Mouse (Mus musculus): Measurements from ENCODE around the gene Pip5k1b.
A peak's percentile ranks its signal among the peaks of the same experiment; 100 is the strongest.
"Not testable (repeated sequence)": the region's sequence is repeated elsewhere in the genome, so short reads cannot be mapped to it uniquely, and the experiment has no call there.

The Pip5k1b gene

DNA sequence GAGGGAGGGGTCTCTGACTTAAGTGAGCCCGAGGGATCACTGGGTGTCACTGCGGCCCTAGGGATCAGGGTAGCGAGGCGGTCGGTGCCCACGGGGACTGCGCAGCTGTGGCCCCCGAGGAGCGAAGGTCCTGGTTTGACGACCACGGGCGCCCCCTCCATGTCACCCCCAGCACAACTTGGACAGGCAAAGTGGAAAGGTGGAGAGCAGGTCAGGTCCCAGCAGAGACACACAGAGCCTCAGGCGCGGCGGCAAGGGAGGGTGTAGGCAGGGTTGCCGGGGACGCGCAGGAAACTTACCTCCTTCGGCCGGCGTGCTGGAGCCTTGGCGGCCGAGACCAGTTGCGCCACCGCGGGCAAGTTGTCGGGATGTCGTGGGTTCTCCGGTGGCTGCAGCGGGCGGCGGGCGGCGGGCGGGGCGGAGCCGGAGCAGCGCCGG, at the start of gene Pip5k1b:
Gene Pip5k1b (minus strand): TSS at position 407 of the 438 bp plus-strand sequence.
- DNase-seq (ENCODE audit: low spot score), result peak; percentile 34

DNA sequence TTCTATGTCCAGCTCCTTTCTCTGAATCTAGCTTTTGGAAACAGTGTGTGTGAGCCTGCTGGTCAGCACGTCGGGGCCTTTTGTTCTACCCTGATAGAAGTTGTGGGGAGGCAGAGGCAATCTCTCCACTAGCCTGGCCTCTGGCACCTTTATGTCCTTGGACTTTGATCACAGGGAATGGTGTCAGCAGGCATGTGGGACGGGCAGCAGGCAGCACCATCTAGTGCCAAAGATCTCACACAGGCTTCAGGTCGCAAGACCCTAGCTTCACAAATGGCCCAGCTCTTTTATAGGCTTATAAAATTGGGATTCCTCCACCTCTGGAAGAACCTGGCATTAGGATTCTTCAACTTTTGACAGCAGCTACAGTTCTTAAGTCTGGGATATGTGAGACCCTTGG, 48.4 kb upstream of the Pip5k1b start:
- no peak for DNase-seq (ENCODE audit: low spot score)

DNA sequence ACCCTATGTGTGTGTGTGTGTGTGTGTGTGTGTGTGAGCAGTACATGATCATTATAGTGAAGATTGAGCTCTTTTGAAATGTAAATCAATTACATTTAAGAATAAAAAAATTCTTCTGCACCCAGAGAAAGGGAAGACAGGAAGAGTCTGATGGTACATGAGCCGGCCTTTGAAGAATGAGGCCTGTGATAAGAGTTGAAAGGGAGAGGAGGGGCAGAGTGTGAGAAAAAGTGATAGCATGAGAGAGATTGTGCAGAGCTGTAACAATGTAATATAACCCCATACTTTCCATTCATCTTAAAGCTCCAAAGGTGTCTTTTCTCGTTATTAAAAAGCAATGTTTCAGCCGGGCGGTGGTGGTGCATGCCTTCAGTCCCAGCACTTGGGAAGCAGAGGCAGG, 47.8 kb upstream of the Pip5k1b start:
- no peak for DNase-seq (ENCODE audit: low spot score)

DNA sequence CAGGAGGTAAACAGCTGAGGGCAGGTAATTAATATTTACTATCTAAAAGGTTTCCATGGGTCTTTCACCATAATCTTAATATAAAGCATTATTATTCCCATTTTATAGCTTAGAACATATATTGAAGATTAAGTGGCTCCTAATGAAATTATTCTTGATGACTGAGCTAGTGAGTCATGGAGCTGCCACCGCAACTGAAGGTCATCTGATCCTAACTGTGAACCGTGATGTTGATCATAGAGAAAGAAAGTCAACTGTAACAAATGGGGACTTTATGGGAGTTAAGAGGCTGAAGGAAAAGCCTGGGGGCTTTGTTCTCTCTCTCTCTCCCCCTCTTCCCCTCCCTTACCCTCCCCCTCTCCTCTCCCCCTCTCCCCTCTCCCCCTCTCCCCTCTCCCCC, 31.1 kb upstream of the Pip5k1b start:
- no peak for DNase-seq (ENCODE audit: low spot score)

DNA sequence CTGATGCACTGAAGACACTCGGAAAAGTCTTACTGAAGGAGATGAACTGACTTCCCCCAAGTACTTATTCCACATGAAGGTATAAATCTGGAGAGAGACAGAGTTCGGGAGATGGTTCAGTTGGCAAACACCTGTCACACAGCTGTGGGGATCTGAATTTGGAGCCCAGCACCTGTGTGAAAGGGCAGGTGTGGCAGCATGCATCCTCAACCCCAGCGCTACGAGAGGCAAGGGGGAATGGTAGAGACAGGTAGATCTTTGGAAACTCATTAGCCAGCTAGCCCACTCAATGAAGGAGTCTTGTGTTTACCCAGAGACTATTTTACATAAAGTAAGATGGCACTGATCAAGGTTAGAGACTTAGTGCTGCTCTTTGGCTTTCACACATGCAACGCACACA, 29.5 kb upstream of the Pip5k1b start:
- no peak for DNase-seq (ENCODE audit: low spot score)

DNA sequence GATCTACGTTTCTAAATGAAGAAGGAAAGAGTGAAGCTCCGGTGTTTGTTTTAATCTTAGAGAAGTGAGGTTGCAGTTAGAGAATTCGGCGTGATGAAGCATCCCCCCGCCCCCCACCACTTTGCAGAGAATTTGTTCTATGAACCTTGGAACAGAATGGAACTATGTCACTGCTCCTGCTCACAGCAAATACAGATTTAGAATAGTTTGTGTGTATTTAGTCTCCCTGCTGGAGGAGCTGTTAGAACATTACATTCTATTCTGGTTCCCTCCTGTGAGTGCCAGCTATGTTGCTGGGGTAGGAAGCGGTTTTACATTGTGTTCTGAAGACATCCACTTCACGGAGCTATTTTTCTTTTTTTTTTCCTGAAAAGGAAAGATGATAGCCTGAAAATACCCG, 28.3 kb upstream of the Pip5k1b start:
- DNase-seq (ENCODE audit: low spot score), result no peak

DNA sequence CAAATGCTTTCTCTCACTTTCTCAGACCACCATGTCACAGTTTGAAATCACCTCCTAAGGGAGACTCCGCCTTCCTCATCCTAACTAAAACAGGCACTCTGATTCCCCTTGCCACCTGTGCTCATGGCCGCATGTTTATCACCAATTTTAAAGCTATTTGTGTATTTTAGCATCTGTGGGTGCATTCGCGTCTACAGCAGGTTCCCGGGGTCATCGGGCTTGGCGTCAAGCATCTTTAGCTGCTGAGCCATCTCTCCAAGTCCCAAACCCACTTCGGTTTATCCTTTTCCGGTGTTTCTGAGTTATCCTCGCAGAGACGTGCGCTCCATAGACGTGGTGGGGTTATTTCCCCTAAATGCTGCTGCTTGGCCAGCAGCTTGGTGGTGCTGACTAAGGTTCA, 20.5 kb upstream of the Pip5k1b start:
- DNase-seq (ENCODE audit: low spot score), result no peak

DNA sequence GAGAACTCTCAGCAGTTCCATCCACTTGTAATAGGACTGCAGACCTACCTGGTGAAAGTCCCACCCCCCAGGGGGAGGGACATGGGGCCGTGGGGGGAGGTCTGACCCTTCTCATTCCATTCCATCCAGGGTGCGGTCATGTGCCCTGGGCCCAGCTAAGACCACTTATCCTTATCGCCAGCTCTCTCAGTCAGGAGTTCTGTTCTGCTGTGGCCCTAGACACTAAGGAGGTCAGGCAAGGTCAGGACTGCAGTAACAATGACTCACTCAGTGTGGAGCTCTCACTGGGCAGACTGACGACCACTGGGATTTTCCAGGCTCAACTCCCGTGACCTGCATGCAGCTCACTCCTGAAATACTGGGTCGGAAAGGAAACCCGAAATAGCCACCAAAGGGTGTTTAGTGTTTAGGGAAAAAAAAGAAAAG, 16.1 kb upstream of the Pip5k1b start:
- no peak for DNase-seq (ENCODE audit: low spot score)

DNA sequence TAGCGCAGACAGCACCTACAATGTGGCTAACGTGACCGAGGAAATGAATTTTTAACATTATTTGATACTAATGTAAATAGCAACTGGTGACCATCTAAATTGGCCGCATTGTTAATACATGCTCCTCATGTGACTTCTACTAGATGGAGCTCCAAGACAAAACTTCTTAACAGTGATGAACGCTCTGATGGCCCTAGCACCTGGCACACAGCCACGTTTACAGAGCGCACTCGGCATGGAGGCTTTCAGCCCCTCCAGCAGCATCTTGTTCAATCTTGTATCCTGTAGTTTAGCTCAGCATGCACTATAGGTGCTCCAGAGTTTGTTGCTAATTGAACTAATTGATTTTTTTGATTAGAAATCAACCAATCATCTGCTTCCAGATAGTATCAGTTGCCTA, 15.3 kb upstream of the Pip5k1b start:
- no peak for DNase-seq (ENCODE audit: low spot score)

DNA sequence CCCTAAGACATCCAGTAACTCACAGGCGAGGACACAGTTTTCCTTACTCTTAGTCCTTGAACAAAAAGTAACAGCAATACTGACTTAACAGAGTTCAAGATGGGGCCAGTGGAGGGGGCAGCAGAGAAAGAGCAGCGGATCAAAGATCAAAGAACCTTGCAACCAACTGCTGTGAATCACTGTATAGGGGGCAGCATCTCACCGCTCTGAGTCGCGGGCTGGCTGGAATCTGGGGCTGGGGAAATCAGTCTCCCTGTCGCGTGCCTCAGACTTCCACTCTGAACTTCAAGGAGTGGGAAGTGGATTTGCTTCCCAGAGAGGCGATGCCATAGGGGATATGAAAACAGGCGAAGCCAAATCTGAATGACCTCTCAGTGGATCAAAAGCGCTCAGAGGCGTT, 1.8 kb upstream of the Pip5k1b start:
- peak; percentile 11 for DNase-seq (ENCODE audit: low spot score)

DNA sequence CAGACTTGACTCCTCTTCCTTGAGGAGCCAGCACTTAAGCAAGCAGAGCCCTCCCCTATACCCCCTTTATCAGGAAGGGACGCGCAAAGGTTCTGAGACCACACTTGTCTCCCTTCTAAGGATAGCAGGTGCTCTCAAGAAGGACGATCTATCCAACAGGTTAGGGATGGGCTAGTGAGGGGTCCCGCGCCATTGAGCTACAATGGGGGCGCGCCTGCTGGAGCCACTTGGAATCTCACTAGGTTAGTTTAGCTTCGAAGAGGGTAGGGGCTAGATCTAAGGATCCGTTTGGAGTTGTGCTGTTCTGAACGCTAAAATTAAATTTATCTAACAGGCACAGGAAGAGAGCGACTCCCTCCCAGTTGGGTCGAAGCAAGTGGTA, 904 bp upstream of the Pip5k1b start:
- no peak for DNase-seq (ENCODE audit: low spot score)

DNA sequence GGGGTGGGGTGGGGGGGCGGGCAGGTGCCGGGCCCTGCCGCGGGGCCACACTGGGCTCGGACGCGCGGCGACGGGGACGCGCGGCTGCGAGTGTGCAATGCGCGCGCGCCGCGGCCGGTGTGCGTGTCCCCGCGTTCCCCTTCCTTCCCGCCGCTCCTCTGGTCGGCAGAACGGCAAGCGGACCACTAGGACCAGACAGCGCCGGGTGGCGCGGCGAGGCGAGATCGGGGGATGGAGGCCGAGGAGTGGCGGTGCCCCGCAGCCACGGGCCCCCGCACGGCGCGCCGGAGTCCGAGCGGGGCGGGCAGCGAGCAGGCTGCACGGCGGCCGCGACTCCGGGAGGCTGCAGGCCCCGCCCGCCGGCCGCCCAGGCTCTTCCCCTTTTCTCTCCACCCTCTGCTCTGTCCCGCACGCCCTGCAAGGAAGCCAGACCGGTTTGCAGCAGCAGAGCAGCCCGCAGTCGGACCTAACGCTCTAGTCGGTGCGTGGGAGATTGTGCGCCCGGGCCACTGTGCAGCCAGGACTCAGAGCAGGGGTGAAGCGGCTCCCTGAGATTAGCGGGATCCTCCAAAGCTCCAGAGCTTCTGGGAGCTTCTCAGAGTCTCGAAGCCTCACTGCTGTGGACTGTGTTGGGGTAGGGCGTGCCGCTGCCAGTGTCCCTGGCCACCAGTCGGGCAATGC, 372 bp upstream of the Pip5k1b start:
- DNase-seq (ENCODE audit: low spot score), result peak; percentile 71

DNA sequence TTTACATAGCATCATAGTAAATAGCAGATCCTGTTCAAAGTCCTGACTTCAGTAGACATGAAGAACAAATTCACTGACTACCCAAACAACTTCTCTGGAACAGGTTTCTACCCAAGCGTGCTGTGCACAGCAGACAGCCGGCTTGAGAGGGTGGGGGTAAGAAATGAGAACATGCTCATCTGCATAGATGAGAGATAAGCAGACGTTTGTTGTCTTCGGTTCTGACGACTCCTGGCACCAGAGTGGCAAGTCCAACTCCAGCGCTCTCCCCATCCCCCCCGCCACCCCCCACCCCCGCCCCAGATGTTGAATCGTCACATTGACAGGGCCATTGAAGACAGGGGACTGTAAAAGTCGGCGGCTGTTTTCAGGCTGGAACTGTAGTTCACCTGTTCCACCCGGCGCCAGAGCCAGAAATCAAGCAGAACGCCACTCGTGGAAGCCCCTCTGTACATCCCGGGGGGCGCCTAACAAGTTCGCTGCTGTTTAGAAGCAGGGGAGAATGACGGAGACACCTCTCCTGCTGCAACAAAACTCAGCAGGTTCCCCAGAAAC, 684 bp downstream of the Pip5k1b start:
- DNase-seq (ENCODE audit: low spot score), result peak; percentile 21

DNA sequence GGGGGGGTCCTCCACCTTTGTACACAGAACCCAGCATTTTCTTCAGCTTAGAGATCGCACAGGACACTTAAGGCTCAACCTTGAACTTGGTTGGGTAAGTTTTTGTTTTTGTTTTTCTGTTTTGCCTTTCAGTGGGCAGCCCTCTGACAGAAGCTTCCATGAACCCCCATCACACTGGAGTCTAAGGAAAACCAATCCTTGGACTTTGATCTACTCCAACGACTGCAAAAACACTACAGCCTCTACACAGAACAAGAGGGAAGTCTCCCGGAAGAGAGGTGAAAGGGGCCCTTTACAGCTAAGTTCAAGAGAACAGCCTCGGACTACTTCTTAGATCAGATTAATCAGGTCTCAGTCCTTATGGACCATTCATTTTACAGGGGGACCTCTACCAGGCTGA, 1.2 kb downstream of the Pip5k1b start:
- DNase-seq (ENCODE audit: low spot score), result no peak

DNA sequence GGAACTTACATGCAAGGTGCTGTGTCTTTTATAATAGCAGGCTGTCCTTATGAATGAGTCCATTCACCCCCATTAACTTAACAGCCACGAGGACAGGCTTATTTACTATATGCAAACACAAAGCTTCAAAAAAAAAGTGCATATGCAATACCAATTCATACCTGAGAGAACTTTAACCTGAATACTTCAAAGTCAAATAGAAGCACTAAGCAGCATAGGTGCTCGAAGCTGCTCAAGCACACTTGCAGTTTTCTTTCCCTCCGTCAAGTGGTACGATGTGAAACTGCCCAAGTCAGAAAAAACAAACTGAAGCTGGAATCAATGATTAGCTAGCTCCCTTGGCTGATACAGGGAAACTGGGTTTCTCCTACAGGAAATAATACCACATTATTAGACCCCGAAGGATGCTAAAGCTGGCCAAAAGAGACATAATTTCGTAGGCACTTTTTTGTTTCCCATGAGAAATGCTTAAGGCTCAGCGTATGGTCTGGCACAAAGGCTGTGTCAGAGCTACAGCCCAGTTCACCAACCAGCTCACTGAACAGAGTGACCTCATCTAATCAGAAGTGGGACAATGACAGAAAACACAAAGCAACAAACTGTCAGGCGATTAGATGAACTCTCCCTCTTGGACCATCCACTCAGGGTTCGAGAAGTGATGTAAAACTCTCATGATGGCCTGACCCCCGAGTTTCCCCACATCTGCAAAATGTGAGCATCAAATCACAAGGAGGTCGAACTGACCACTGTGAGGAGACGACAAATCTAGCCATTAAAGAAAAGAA, 2.2 kb downstream of the Pip5k1b start:
- DNase-seq (ENCODE audit: low spot score), result no peak

DNA sequence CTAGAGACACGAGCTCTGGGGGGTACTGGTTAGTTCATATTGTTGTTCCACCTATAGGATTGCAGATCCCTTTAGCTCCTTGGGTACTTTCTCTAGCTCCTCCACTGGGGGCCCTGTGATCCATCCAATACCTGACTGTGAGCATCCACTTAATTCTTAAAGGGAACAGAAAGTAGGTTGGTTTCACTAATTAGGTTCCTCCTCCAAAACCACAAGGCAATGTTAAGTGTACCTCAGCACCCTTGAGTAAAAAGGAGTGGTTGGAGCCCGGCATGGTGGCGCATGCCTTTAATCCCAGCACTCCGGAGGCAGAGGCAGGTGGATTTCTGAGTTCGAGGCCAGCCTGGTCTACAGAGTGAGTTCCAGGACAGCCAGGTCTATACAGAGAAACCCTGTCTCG, 3.0 kb downstream of the Pip5k1b start:
- DNase-seq (ENCODE audit: low spot score), result not testable (repeated sequence)

DNA sequence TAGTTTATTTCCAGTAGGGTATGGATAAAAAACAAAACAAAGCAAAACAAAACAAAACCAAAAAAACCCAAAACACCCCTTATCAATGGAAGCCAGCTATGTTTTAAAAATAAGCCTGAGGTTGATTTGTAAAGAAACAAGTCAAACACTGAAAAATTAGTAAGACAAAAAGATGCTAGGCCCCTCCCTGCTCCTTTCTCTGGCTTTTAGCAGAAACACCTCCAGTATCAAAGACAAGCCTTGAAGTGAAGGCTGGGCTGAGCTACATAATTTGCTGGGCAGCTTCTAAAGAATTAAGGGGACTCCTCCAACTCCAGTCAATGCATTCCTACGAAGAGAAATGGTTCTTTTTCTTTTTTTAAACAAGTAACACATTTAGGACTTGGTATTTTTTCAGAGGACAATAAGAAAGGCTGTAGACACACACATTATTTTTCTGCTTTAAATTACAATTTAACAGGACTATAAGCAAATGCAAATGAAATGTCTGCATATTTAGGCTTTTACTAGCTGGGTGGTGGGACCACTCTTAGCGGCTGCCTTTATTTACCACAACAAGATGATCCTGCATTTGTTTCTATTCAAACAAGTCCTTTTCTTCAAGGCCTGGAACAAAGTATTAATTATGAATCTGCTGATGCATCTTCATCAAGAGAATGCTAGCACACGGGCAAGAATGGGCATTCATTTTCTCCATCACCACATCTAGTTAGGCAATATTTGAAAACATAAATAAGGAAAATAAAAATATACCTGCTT, 4.3 kb downstream of the Pip5k1b start:
- DNase-seq (ENCODE audit: low spot score), result no peak

DNA sequence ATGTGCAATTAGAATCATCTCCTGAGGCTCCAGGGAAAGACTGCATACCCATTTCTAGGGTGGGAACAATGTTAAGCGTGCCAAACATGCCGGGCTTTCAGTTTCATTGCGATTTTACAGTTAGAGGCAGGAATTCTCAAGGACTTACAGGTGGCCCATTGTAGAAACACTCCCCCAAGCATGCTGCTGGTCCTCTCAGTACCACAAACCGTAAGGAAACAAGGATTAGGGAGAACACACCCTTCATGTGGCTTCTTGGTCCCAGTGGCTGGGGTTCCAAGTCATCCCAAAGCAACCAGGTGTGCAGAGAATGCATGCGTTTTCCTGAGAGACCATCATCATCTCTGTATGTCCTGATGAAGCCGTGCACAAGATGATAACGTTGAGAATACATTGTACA, 4.9 kb downstream of the Pip5k1b start:
- DNase-seq (ENCODE audit: low spot score), result no peak

DNA sequence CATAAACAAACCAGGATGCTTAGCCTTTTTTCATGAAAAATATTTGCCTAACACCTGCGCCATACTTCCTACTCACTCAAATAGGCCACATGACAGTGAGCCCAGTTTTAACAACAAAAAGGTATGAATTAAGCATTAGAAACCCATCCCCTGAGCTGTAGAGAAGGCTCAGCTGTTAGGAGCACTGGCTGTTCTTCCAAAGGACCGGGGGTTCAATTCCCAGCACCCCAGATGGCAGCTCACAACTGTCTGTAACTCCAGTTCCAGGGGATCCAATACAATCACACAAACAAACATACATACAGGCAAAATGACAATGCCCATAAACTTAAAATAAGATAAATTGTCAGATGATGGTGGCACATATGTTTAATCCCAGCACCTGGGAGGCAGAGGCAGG, 5.7 kb downstream of the Pip5k1b start:
- DNase-seq (ENCODE audit: low spot score), result no peak

DNA sequence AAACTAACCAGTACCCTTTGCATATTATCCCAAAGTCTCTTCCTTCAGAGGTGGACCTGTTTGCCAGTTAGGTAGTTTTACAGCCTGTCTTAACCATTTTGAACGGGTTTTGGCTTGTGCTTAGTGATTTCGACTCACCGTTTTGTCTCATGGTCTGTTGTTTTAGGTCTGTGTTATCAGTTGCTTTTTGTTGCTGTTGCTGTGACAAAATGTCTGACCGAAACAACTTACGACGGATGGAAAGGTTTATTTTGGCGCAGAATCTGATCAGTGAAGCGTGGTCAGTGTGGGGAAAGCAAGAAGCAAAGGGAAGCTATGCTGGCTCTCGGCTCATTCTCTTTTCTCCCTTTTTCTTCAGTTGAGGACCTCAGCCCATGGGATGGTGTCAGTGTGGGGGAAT, 7.3 kb downstream of the Pip5k1b start:
- DNase-seq (ENCODE audit: low spot score), result no peak

DNA sequence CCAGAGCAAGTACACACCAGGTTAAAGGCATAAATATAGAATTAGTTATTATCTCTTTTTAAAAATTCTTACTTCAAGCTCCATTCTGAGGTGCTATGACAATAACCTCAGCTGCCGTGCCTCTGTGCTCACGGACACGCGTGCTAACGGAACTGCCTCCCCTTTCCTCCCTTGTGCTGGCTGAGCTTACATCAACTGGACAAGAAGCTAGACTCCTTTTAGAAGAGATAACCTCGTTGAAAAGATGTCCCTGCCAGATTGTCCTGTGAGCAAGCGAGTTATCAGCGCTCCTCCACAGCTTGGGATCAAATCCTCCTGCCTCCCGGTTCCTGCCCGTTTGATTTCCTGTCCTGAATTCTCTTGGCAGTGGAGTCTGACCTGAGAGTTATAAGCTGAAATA, 9.5 kb downstream of the Pip5k1b start:
- DNase-seq (ENCODE audit: low spot score), result no peak

Data from testis, postnatal 14 days (tissue).